Mouse (Mus musculus): ENCODE results near the gene Casp2.

Casp2 gene

GRCm38 (mm10) chr6:42264626-42265312 is at the start of gene Casp2:
Gene Casp2, plus strand, starts transcription at chr6:42264985.
- DNase-seq (ENCODE audit: low spot score): peak; percentile 93

DNA sequence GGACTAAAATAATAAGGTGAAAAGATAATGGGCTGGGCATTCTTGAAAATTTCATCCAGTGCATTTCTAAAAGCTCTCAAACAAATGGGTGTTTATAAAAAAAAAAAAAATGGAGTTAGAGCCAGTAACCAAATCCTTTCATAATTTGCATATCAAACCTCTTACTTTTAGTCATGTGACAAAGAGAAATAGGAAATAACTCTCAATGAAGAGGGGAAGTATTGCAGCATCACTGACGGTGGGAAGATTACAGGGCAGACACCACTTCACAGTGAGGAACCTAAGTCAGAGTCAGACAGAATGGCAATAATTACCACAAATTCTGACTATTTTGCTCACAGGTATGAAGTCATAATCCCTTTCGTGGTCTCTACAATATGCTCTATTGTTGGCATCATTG is 49.8 kb upstream of the Casp2 start, which contains the start of gene Tas2r144:
Gene Tas2r144 (plus strand): TSS at position 301 of the 400 bp plus-strand sequence.
- no peak for DNase-seq (ENCODE audit: low spot score)

- no peak for DNase-seq (ENCODE audit: low spot score)
Observed at GRCm38 (mm10) chr6:42222286-42222685, 42.5 kb upstream of the Casp2 start.

- DNase-seq (ENCODE audit: low spot score): no peak
Observed at GRCm38 (mm10) chr6:42225046-42225445, 39.7 kb upstream of the Casp2 start.

DNA sequence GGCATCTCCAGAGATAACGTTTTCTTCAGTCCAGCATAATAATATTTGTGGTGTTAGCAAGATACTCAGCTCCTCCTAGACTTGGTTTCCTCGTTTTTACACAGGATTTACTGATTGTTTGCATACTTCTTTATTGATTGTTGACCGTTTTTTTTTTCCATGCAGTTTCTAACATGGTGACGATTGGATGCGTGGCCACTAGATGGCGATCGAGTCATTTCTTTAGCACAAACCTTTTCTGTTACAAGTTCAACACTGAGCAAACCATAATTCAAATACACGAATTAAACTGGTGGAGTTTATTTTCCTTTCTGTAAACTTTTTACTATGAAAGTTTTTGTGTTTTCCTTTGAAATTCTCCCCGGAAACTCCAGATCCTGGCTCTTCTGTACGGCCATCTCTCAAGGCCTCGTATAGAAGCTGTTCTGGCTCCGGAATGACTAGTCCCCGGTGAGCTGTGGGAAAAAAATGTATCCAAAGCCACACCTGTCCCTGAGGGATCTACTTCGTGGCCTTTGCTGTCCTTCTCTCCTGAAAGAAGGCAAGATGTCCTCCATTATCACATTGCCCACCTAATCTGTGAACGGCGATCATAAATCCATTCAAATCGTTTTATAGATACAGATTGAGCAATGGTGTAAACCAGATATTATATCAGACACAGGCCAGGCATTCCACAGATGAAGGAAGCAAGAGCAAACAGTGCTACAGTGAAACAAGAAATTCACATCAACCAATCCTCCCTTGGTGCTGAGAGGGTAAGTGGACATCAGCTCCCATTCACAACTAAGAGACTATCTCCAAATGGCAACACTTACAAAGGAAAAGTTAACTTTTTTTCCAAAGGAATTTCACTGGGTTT is 37.3 kb upstream of the Casp2 start:
- peak; percentile 35 for DNase-seq (ENCODE audit: low spot score)

DNA sequence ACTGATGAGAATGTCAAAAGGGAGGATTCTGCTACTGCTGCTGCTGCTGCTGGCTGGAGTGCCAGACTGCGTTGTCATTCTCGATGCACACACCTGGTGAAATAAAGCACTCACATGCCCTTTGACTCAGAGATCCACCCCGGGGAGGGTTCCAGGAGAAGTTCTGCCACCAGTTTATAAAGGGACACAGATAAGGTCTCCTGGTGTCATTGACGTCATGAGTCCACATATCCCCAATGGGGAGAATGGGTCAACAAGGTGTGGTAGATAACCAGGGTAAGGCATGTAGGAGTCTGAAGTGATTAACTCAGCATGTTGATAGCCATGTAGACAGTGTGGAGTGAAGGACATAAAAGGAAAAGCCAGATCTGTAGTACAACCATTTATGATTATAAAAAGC is 35.2 kb upstream of the Casp2 start:
- no peak for DNase-seq (ENCODE audit: low spot score)

DNA sequence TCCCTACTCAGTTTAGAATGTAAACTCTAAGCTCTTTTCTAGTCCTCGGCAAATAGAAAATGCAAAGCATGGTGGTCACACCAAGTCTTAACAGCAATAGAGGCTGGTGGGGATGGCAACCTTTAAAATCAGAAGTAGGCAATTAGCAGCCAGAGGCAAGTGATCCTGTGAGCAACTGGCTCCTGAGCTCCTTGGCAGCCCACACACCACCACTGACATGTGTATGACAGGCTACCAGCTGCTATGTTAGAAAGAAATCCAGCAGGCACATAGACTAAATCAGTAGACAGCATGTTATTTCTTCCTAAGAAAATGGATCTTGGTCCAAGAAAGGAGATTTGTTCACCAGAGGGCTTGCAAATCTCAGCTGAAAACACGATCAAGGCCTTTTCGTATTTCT is 33.6 kb upstream of the Casp2 start:
- DNase-seq (ENCODE audit: low spot score): no peak

DNA sequence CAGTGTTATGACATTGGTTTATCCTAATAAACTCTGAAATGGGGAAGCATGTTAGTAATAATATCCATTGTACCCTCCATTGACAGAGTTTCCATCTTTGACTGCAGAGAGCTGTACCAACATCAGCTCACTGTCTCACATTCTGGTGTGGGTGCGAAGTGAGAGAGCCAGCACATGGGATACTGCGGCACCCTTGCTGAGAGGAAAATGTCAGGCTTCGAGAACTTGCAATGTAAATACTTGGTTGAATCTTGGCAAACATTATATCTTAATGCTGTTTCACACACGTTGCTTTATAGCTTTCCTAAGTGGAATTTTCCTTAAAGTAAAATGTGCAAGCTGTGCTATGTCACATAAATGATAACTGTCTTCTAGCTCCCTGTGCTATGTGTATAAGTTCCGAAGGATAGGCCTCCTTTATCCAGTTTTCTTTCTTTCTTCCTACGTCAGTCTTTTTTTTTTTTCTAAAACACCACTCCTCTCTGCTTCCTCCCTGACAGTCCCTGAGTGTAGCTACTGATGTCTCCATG is 27.4 kb upstream of the Casp2 start:
- DNase-seq (ENCODE audit: low spot score): no peak

DNA sequence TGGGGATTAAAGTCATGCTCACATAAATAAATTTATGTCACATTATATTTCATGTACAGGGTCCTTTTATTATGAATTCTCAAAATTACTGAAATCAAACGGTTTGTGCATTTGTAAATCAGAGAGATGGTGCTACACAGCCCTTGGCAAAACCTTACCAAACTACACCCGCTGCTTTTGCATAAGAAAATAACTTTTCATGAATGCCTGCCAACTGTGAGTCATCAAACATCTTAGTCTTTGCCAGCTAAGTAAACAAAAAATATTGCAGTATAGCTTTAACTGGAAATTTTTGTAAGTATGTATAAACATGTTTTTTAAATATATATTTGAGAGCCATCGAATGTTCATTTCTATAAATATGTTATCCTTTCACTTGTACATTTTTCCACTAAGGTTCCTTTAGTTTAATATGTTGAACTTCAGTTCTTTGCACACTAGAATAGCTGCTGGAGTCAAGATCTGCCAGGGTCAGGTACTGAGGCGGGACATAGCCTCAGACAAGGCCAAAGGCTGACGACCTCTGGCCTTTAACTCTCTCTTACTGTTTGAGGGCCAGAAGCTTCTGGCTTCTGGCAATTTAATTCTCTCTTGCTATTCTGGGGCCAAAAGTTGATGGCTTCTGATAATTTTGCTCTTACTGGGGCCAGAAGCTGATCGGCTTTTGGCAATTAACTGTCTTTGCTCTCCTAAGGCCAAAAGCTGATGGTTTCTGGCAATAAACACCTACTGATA is 23.3 kb upstream of the Casp2 start:
- DNase-seq (ENCODE audit: low spot score): no peak

- DNase-seq (ENCODE audit: low spot score): peak; percentile 81
Observed at GRCm38 (mm10) chr6:42245711-42246353, 19.0 kb upstream of the Casp2 start, which contains the start of gene Gstk1. Gene Gstk1, plus strand, starts transcription at chr6:42245935.

DNA sequence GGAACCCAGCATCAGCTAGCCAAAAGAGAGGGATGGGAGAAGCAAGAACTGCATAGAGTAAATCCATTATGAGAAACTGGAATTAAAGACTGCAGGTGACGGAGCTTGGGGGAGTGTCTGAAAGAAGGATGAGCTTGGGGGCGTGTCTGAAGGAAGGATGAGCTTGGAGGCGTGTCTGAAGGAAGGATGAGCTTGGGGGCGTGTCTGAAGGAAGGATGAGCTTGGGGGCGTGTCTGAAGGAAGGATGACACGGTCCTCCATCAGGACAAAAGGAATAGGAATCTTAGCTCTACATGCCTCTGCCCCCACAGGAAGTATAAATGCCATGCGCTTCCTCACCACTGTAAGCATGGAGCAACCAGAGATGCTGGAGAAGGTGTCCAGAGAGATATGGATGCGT is 17.6 kb upstream of the Casp2 start:
- no peak for DNase-seq (ENCODE audit: low spot score)

- DNase-seq (ENCODE audit: low spot score): no peak
Observed at GRCm38 (mm10) chr6:42247981-42248380, 16.8 kb upstream of the Casp2 start.

DNA sequence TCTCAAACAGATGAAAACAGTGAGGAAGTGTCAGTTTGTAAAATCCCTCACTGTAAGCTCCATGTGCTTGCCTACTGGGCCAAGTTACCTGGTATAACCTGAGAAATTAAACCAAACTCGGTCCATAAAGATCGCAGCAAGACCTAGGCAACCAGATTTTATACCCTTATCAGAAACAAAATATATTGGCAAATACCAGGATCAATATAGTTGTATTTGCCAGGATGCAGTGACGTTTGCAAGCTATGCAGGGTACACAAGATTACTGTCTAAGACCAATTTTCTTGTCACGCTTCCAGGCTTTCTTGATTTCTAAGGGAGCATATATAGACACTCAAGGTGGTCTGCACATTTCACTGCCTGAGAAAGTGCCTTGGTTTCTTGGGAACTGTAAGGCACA is 13.0 kb upstream of the Casp2 start:
- DNase-seq (ENCODE audit: low spot score): no peak

- no peak for DNase-seq (ENCODE audit: low spot score)
Observed at GRCm38 (mm10) chr6:42253103-42253502, 11.7 kb upstream of the Casp2 start.

- DNase-seq (ENCODE audit: low spot score): peak; percentile 37
Observed at GRCm38 (mm10) chr6:42257303-42257863, 7.4 kb upstream of the Casp2 start.

GRCm38 (mm10) chr6:42260430-42260829 is 4.4 kb upstream of the Casp2 start:
- DNase-seq (ENCODE audit: low spot score): no peak

- DNase-seq (ENCODE audit: low spot score): no peak
Observed at GRCm38 (mm10) chr6:42261524-42262170, 3.1 kb upstream of the Casp2 start, which contains the start of gene Tmem139. Gene Tmem139, plus strand, starts transcription at chr6:42261970.

- DNase-seq (ENCODE audit: low spot score): peak; percentile 48
Observed at GRCm38 (mm10) chr6:42265391-42266330, 876 bp downstream of the Casp2 start.

DNA sequence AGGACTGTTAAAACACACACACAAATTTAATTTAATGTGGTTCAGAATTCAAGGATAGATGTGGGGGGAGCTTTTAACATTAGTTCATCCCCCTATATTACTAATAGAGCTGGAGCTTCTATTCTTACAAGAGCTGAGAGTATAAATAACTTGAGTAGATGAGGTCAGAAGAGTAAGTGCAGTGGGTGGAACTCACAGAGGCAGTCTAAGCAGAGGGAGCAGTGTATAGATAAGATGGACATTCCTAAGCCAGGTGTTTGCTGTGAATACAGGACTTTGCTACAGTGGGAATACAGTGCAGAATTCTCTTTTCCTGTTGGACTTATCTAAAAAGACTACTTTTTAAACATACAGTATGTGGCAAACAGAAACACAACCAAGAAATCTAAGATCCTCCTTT is 6.0 kb downstream of the Casp2 start:
- DNase-seq (ENCODE audit: low spot score): no peak

DNA sequence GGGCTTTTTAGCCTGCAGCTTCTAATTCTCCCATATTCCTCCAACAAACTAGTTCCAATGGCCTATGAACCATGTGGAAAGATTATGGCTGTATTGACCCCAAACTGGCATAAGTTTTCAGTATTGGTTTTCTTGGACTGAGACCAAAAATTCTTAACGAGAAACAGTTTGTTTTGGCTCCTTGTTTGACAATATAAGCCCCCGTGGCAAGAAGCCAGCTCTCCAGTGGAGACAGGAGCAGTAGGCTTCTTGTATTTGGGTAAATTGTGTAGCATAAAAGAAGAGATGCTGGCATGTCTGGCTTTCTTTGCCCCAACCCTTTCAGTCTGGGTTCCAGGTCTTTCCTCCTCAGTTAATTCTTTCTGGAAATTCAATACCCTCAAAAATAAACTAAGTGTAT is 11.4 kb downstream of the Casp2 start:
- DNase-seq (ENCODE audit: low spot score): no peak
